Comparison of ENCODE assay signal across 15 mouse cellular contexts in the genomic region with DNA sequence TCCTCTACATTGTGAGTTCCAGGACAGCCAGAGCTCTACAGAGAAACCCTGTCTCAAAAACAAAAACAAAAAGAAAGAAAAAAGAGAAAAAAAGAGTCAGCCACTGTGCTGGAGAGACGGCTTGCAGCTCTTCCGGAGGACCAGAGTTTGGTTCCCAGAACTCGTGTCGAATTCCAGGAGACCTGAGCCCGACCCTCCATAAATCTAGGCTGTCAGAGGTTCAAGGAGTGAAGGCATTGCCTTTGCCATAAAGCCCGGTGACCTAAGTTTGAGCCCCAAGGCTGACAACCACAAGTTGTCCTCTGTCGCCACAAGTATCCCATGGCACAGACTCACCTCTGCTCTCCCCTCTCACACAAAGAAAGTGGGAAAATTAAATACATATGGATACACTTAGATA. TPM values are rescaled to one million over a fixed set of nuclear protein-coding genes. Genes with fewer than 3 reads are reported as not detected.
DNase-seq lines count a peak whose midpoint lies in the region; ATAC-seq lines count a peak whose summit lies in the region.
"Had no signal": no experiment of that assay in that cellular context is flagged by ENCODE, and none has a peak within 500 bp of the region (broad histone marks: within the 10 kb centered on the region; RNA-seq: fewer than 3 reads in every experiment).

No protein-coding gene starts in this region.

- H3K9ac ChIP-seq in forebrain, embryonic 11.5 days (ENCODE audit: low read length) = no peak overlapping the region
- no peak overlapping the region for H3K9ac ChIP-seq in liver, embryonic 12.5 days
- H3K9ac ChIP-seq in liver, embryonic 11.5 days (ENCODE audit: low read depth, low read length) = no peak overlapping the region
- H3K9ac ChIP-seq in embryonic facial prominence, embryonic 13.5 days = no peak overlapping the region
- H3K9ac ChIP-seq: forebrain, postnatal 0 days; heart, embryonic 15.5 days; intestine, embryonic 15.5 days; midbrain, embryonic 13.5 days had no signal

- no peak overlapping the region for H3K4me2 ChIP-seq in forebrain, embryonic 11.5 days (ENCODE audit: low read depth, low read length, severe bottlenecking)
- no peak overlapping the region; the same call in 1 of the 2 replicates for H3K4me2 ChIP-seq in liver, embryonic 12.5 days
- H3K4me2 ChIP-seq in liver, embryonic 11.5 days = no peak overlapping the region
- peak overlapping the region; percentile 24; the same call in 1 of the 2 replicates for H3K4me2 ChIP-seq in embryonic facial prominence, embryonic 13.5 days
- H3K4me2 ChIP-seq: heart, embryonic 15.5 days; intestine, embryonic 15.5 days; midbrain, embryonic 13.5 days had no signal

- H3K4me3 ChIP-seq in forebrain, embryonic 10.5 days = no peak overlapping the region
- no peak overlapping the region for H3K4me3 ChIP-seq in forebrain, embryonic 11.5 days (ENCODE audit: low read depth, low read length)
- no peak overlapping the region for H3K4me3 ChIP-seq in liver, embryonic 12.5 days
- H3K4me3 ChIP-seq in liver, embryonic 11.5 days (ENCODE audit: low read depth, low read length) = no peak overlapping the region
- no peak overlapping the region for H3K4me3 ChIP-seq in embryonic facial prominence, embryonic 13.5 days
- H3K4me3 ChIP-seq: heart, embryonic 15.5 days; intestine, embryonic 15.5 days; midbrain, embryonic 13.5 days had no signal

- peaks cover 5% of the 10 kb centered on the region; the same call in 1 of the 2 replicates for H3K27me3 ChIP-seq in forebrain, embryonic 10.5 days (ENCODE audit: poor library complexity, severe bottlenecking)
- no peaks in the 10 kb centered on the region for H3K27me3 ChIP-seq in forebrain, embryonic 11.5 days (ENCODE audit: control insufficient read depth, insufficient read depth, low read length)
- 0 out of 2 replicates have a peak, but pooled peaks cover 3% of the 10 kb centered on the region for H3K27me3 ChIP-seq in liver, embryonic 12.5 days (replicated peaks)
- H3K27me3 ChIP-seq in liver, embryonic 11.5 days (replicated peaks; ENCODE audit: control insufficient read depth, insufficient read depth, low read length) = no peaks in the 10 kb centered on the region
- H3K27me3 ChIP-seq in embryonic facial prominence, embryonic 13.5 days = no peaks in the 10 kb centered on the region
- H3K27me3 ChIP-seq: heart, embryonic 15.5 days; intestine, embryonic 15.5 days had no signal

- ATAC-seq in forebrain, embryonic 11.5 days (replicated peaks; ENCODE audit: low FRiP score) = no peak
- ATAC-seq in liver, embryonic 12.5 days = no peak
- ATAC-seq in liver, embryonic 11.5 days (replicated peaks; ENCODE audit: low FRiP score) = no peak
- no peak for ATAC-seq in embryonic facial prominence, embryonic 13.5 days (ENCODE audit: insufficient number of reproducible peaks, insufficient read depth, low FRiP score, low TSS enrichment, low read depth)
- ATAC-seq: forebrain, postnatal 0 days; intestine, embryonic 15.5 days; midbrain, embryonic 13.5 days had no signal

- peaks cover 8% of the 10 kb centered on the region; the same call in 1 of the 2 replicates for H3K36me3 ChIP-seq in forebrain, embryonic 10.5 days (replicated peaks)
- no peaks in the 10 kb centered on the region for H3K36me3 ChIP-seq in forebrain, embryonic 11.5 days (ENCODE audit: control insufficient read depth, insufficient read depth, low read length)
- no peaks in the 10 kb centered on the region; the same call in 1 of the 2 replicates for H3K36me3 ChIP-seq in liver, embryonic 12.5 days
- H3K36me3 ChIP-seq in liver, embryonic 11.5 days (ENCODE audit: control insufficient read depth, insufficient read depth, low read length) = no peaks in the 10 kb centered on the region
- peaks cover 28% of the 10 kb centered on the region for H3K36me3 ChIP-seq in embryonic facial prominence, embryonic 13.5 days
- H3K36me3 ChIP-seq: heart, embryonic 15.5 days; intestine, embryonic 15.5 days; midbrain, embryonic 13.5 days had no signal

- H3K4me1 ChIP-seq in forebrain, embryonic 10.5 days = peaks cover 56% of the 10 kb centered on the region
- peaks cover 3% of the 10 kb centered on the region; the same call in 1 of the 2 replicates for H3K4me1 ChIP-seq in forebrain, embryonic 11.5 days (replicated peaks; ENCODE audit: control insufficient read depth, insufficient read depth, low read length)
- peaks cover 63% of the 10 kb centered on the region for H3K4me1 ChIP-seq in liver, embryonic 12.5 days
- peaks cover 23% of the 10 kb centered on the region for H3K4me1 ChIP-seq in liver, embryonic 11.5 days (replicated peaks; ENCODE audit: control insufficient read depth, insufficient read depth, low read length)
- peaks cover 33% of the 10 kb centered on the region for H3K4me1 ChIP-seq in embryonic facial prominence, embryonic 13.5 days

- DNase-seq in forebrain, embryonic 10.5 days (ENCODE audit: extremely low spot score, low spot score) = no peak
- no peak for DNase-seq in forebrain, embryonic 11.5 days (ENCODE audit: low spot score)
- DNase-seq in liver, embryonic 11.5 days (ENCODE audit: low spot score) = no peak
- DNase-seq in mesoderm, embryonic 11.5 days (ENCODE audit: low read depth, low spot score) = peak; percentile 72
- no peak for DNase-seq in testis, postnatal 10 days (ENCODE audit: low spot score)
- DNase-seq in thymus, postnatal 25 days = no peak
- DNase-seq: adrenal gland, adult 2 months; cerebellum, postnatal 10 days; forebrain, postnatal 0 days; lung, postnatal 10 days had no signal

- 73% methylated on average over 7 of the region's 7 CpGs for WGBS in forebrain, embryonic 10.5 days
- 75% methylated on average over 7 of the region's 7 CpGs for WGBS in forebrain, embryonic 11.5 days
- WGBS in liver, embryonic 12.5 days (ENCODE audit: insufficient replicate concordance) = 55% methylated on average over 7 of the region's 7 CpGs
- WGBS in liver, embryonic 11.5 days = 59% methylated on average over 7 of the region's 7 CpGs
- 24% methylated on average over 7 of the region's 7 CpGs for WGBS in embryonic facial prominence, embryonic 13.5 days

- no peaks in the 10 kb centered on the region for H3K9me3 ChIP-seq in forebrain, embryonic 10.5 days
- no peaks in the 10 kb centered on the region for H3K9me3 ChIP-seq in forebrain, embryonic 11.5 days (ENCODE audit: control insufficient read depth, low read length)
- no peaks in the 10 kb centered on the region for H3K9me3 ChIP-seq in liver, embryonic 12.5 days (replicated peaks)
- H3K9me3 ChIP-seq in liver, embryonic 11.5 days (ENCODE audit: control insufficient read depth, low read length) = no peaks in the 10 kb centered on the region
- H3K9me3 ChIP-seq in embryonic facial prominence, embryonic 13.5 days = no peaks in the 10 kb centered on the region
- H3K9me3 ChIP-seq: heart, embryonic 15.5 days; intestine, embryonic 15.5 days; midbrain, embryonic 13.5 days had no signal

- H3K27ac ChIP-seq in forebrain, embryonic 10.5 days = peak overlapping the region; percentile 17; the same call in 1 of the 2 replicates
- no peak overlapping the region for H3K27ac ChIP-seq in forebrain, embryonic 11.5 days (ENCODE audit: low read depth, low read length)
- peak overlapping the region; percentile 7; the same call in 1 of the 2 replicates for H3K27ac ChIP-seq in liver, embryonic 12.5 days
- no peak overlapping the region for H3K27ac ChIP-seq in liver, embryonic 11.5 days (ENCODE audit: low read depth, low read length)
- H3K27ac ChIP-seq in embryonic facial prominence, embryonic 13.5 days = peak overlapping the region; percentile 89
- H3K27ac ChIP-seq: heart, embryonic 15.5 days; midbrain, embryonic 13.5 days had no signal

RNA-seq across cellular contexts. Expression of a gene that starts 2.1 kb away (rescaled TPM):
- polyA plus RNA-seq in forebrain, embryonic 10.5 days (2016; fragmentation: Nextera tagmentation; extraction: Ambion mirVana) = 101 and 113 TPM in 2 replicates
- polyA plus RNA-seq in forebrain, embryonic 11.5 days (2014; fragmentation: Nextera tagmentation; extraction: Ambion mirVana) = 110 and 118 TPM in 2 replicates
- polyA plus RNA-seq in liver, embryonic 12.5 days (2016; fragmentation: Nextera tagmentation; extraction: Ambion mirVana) = 69.1 and 70.9 TPM in 2 replicates
- 146 and 163 TPM in 2 replicates for polyA plus RNA-seq in liver, embryonic 11.5 days (2014; fragmentation: Nextera tagmentation; extraction: Ambion mirVana)
- polyA plus RNA-seq in embryonic facial prominence, embryonic 13.5 days (2015; fragmentation: Nextera tagmentation; extraction: Ambion mirVana) = 375 and 376 TPM in 2 replicates

RNA-seq across cellular contexts. Expression of a gene that starts 9.5 kb away (rescaled TPM):
- 5.5 and 5.9 TPM in 2 replicates for polyA plus RNA-seq in forebrain, embryonic 10.5 days (2016; fragmentation: Nextera tagmentation; extraction: Ambion mirVana)
- polyA plus RNA-seq in forebrain, embryonic 11.5 days (2014; fragmentation: Nextera tagmentation; extraction: Ambion mirVana) = 7.1 and 7.3 TPM in 2 replicates
- 26.6 and 26.9 TPM in 2 replicates for polyA plus RNA-seq in liver, embryonic 12.5 days (2016; fragmentation: Nextera tagmentation; extraction: Ambion mirVana)
- polyA plus RNA-seq in liver, embryonic 11.5 days (2014; fragmentation: Nextera tagmentation; extraction: Ambion mirVana) = 33.2 and 33.8 TPM in 2 replicates
- polyA plus RNA-seq in embryonic facial prominence, embryonic 13.5 days (2015; fragmentation: Nextera tagmentation; extraction: Ambion mirVana) = 61.6 and 65.1 TPM in 2 replicates

RNA-seq across cellular contexts. Expression of a gene that starts 30.1 kb away (rescaled TPM):
- 1,843 and 1,853 TPM in 2 replicates for polyA plus RNA-seq in forebrain, embryonic 10.5 days (2016; fragmentation: Nextera tagmentation; extraction: Ambion mirVana)
- polyA plus RNA-seq in forebrain, embryonic 11.5 days (2014; fragmentation: Nextera tagmentation; extraction: Ambion mirVana) = 1,418 and 1,481 TPM in 2 replicates
- polyA plus RNA-seq in liver, embryonic 12.5 days (2016; fragmentation: Nextera tagmentation; extraction: Ambion mirVana) = 1,421 and 1,491 TPM in 2 replicates
- polyA plus RNA-seq in liver, embryonic 11.5 days (2014; fragmentation: Nextera tagmentation; extraction: Ambion mirVana) = 2,085 and 2,209 TPM in 2 replicates
- 1,651 and 1,760 TPM in 2 replicates for polyA plus RNA-seq in embryonic facial prominence, embryonic 13.5 days (2015; fragmentation: Nextera tagmentation; extraction: Ambion mirVana)

RNA-seq across cellular contexts. Expression of a gene that starts 31.6 kb away (rescaled TPM):
- 16.5 and 17.7 TPM in 2 replicates for polyA plus RNA-seq in forebrain, embryonic 10.5 days (2016; fragmentation: Nextera tagmentation; extraction: Ambion mirVana)
- 14.2 and 18.4 TPM in 2 replicates for polyA plus RNA-seq in forebrain, embryonic 11.5 days (2014; fragmentation: Nextera tagmentation; extraction: Ambion mirVana)
- polyA plus RNA-seq in liver, embryonic 12.5 days (2016; fragmentation: Nextera tagmentation; extraction: Ambion mirVana) = 8.5 and 8.6 TPM in 2 replicates
- 12.0 and 12.4 TPM in 2 replicates for polyA plus RNA-seq in liver, embryonic 11.5 days (2014; fragmentation: Nextera tagmentation; extraction: Ambion mirVana)
- 23.0 and 26.0 TPM in 2 replicates for polyA plus RNA-seq in embryonic facial prominence, embryonic 13.5 days (2015; fragmentation: Nextera tagmentation; extraction: Ambion mirVana)

RNA-seq across cellular contexts. Expression of a gene that starts 31.9 kb away (rescaled TPM):
- polyA plus RNA-seq in forebrain, embryonic 10.5 days (2016; fragmentation: Nextera tagmentation; extraction: Ambion mirVana) = 61.2 and 67.6 TPM in 2 replicates
- polyA plus RNA-seq in forebrain, embryonic 11.5 days (2014; fragmentation: Nextera tagmentation; extraction: Ambion mirVana) = 52.6 and 64.0 TPM in 2 replicates
- polyA plus RNA-seq in liver, embryonic 12.5 days (2016; fragmentation: Nextera tagmentation; extraction: Ambion mirVana) = 31.6 and 38.7 TPM in 2 replicates
- polyA plus RNA-seq in liver, embryonic 11.5 days (2014; fragmentation: Nextera tagmentation; extraction: Ambion mirVana) = 60.9 and 63.0 TPM in 2 replicates
- 64.7 and 66.6 TPM in 2 replicates for polyA plus RNA-seq in embryonic facial prominence, embryonic 13.5 days (2015; fragmentation: Nextera tagmentation; extraction: Ambion mirVana)

Comparison
In these comparisons a context has a peak if more than half of its experiments do, and no peak if none do; other contexts are left out.
1. H3K27ac ChIP-seq: peak in forebrain, embryonic 10.5 days (single experiment), liver, embryonic 12.5 days (single experiment) and embryonic facial prominence, embryonic 13.5 days (single experiment); none in forebrain, embryonic 11.5 days (single experiment) and liver, embryonic 11.5 days (single experiment).